Mouse (Mus musculus) adrenal gland, postnatal 25 days (tissue): Measurements from ENCODE around the gene Fbxl18. TPM values are rescaled to one million over a fixed set of nuclear protein-coding genes. Genes with fewer than 3 reads are reported as not detected.
A peak's percentile ranks its signal among the peaks of the same experiment; 100 is the strongest.
"Not testable (repeated sequence)": the region's sequence is repeated elsewhere in the genome, so short reads cannot be mapped to it uniquely, and the experiment has no call there.

Experiments used
- DNase-seq: peaks from one replicate; pipeline ENCODE4 v3.0.0; 2021; ENCODE audit warnings: mixed read lengths
- total RNA-seq: library from RNA; stranded (reverse); gene quantifications from 2 replicates; pipeline ENCODE4 v1.2.3, GENCODE M21; 2021

Fbxl18 gene
- total RNA-seq, 1 experiment from 2014 or later, result 19.8 TPM

GRCm38 (mm10) chr5:142899932-142900533 is 4.8 kb upstream of the Fbxl18 start:
- no peak for DNase-seq

GRCm38 (mm10) chr5:142899057-142899601 is 3.9 kb upstream of the Fbxl18 start:
- DNase-seq, result no peak

GRCm38 (mm10) chr5:142898316-142898715 is 3.1 kb upstream of the Fbxl18 start:
- DNase-seq, result no peak

GRCm38 (mm10) chr5:142897568-142898248 is 2.5 kb upstream of the Fbxl18 start:
- DNase-seq, result no peak

GRCm38 (mm10) chr5:142896713-142897112 is 1.5 kb upstream of the Fbxl18 start:
- no peak for DNase-seq

GRCm38 (mm10) chr5:142896192-142896591 is 971 bp upstream of the Fbxl18 start:
- no peak for DNase-seq

GRCm38 (mm10) chr5:142891396-142891795 is 3.8 kb downstream of the Fbxl18 start:
- no peak for DNase-seq

- not testable (repeated sequence) for DNase-seq
These were observed 7.7 kb downstream of the Fbxl18 start for GRCm38 (mm10) chr5:142887533-142887932.

- no peak for DNase-seq
These were observed 8.5 kb downstream of the Fbxl18 start for GRCm38 (mm10) chr5:142886761-142887160.

- no peak for DNase-seq
These were observed 9.0 kb downstream of the Fbxl18 start for GRCm38 (mm10) chr5:142886181-142886580.

GRCm38 (mm10) chr5:142882471-142882870 is 12.8 kb downstream of the Fbxl18 start:
- no peak for DNase-seq

- no peak for DNase-seq
These were observed 13.3 kb downstream of the Fbxl18 start for GRCm38 (mm10) chr5:142881936-142882335.

- peak; percentile 20 for DNase-seq
These were observed 14.3 kb downstream of the Fbxl18 start for GRCm38 (mm10) chr5:142880806-142881516.

- no peak for DNase-seq
These were observed 15.0 kb downstream of the Fbxl18 start for GRCm38 (mm10) chr5:142880246-142880645.

GRCm38 (mm10) chr5:142879318-142880175 is 15.7 kb downstream of the Fbxl18 start:
- DNase-seq, result peak; percentile 79

- no peak for DNase-seq
These were observed 16.7 kb downstream of the Fbxl18 start for GRCm38 (mm10) chr5:142878570-142878969.

GRCm38 (mm10) chr5:142877337-142878280 is 17.6 kb downstream of the Fbxl18 start:
- peak; percentile 92 for DNase-seq

- no peak for DNase-seq
These were observed 18.3 kb downstream of the Fbxl18 start for GRCm38 (mm10) chr5:142876896-142877295.

- no peak for DNase-seq
These were observed 19.7 kb downstream of the Fbxl18 start for GRCm38 (mm10) chr5:142875513-142875905.

- peak; percentile 27 for DNase-seq
These were observed 20.3 kb downstream of the Fbxl18 start for GRCm38 (mm10) chr5:142874791-142875512.
